Mouse (Mus musculus): Measurements from ENCODE around the gene Arhgef17. TPM values are rescaled to one million over a fixed set of nuclear protein-coding genes. Genes with fewer than 3 reads are reported as not detected.

The Arhgef17 gene
- polyA plus RNA-seq, 1 experiment from 2014 or later = 7.0 TPM

- H3K36me3 ChIP-seq = peaks cover 74% of the 10 kb centered on the region
- no peak overlapping the region for H3K9ac ChIP-seq
- no peaks in the 10 kb centered on the region for H3K27me3 ChIP-seq
- peaks cover 5% of the 10 kb centered on the region; the same call in 1 of the 2 replicates for H3K4me1 ChIP-seq (replicated peaks)
- H3K4me3 ChIP-seq = no peak overlapping the region
- H3K9me3 ChIP-seq = no peaks in the 10 kb centered on the region
- no peak overlapping the region for H3K4me2 ChIP-seq
- no peak for ATAC-seq (ENCODE audit: low read depth)
- 91% methylated on average over 4 of the region's 4 CpGs for WGBS
- no peak overlapping the region for H3K27ac ChIP-seq (replicated peaks)
Measured at GRCm38 (mm10) chr7:100881950-100882349, 50.0 kb downstream of the Arhgef17 start.

- H3K27me3 ChIP-seq = no peaks in the 10 kb centered on the region
- no peak for ATAC-seq (ENCODE audit: low read depth)
- H3K4me2 ChIP-seq = no peak overlapping the region
- H3K36me3 ChIP-seq = peaks cover 78% of the 10 kb centered on the region
- H3K9ac ChIP-seq = no peak overlapping the region
- H3K27ac ChIP-seq (replicated peaks) = no peak overlapping the region
- 89% methylated on average over 9 of the region's 9 CpGs for WGBS
- peaks cover 5% of the 10 kb centered on the region; the same call in 1 of the 2 replicates for H3K4me1 ChIP-seq (replicated peaks)
- no peaks in the 10 kb centered on the region for H3K9me3 ChIP-seq
- H3K4me3 ChIP-seq = no peak overlapping the region
Measured at GRCm38 (mm10) chr7:100881531-100881930, 50.4 kb downstream of the Arhgef17 start.

DNA sequence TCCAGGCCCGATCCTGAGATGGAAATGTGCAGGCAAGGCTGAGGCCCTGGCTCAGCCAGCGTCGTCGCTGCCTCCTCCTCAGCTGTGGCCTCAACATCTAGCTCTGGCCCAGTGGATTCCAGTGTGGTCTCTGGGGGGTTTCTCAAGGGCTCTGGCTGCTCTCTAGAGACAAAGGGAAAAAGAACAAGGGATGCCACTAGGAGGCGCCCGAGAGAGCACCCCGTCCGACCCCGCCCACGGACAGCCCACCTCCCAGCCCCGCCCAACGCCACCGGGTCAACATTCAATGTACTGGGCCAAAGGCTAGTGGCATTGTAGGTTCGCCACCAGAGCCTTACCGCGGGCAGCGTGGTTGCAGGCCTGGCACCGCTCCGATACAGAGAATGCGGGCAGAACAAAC lies 52.3 kb downstream of the Arhgef17 start:
- no peak overlapping the region for H3K9ac ChIP-seq
- WGBS = 15% methylated on average over 20 of the region's 20 CpGs
- H3K4me3 ChIP-seq = no peak overlapping the region
- H3K36me3 ChIP-seq = peaks cover 85% of the 10 kb centered on the region
- no peak for ATAC-seq (ENCODE audit: low read depth)
- peaks cover 5% of the 10 kb centered on the region; the same call in 1 of the 2 replicates for H3K4me1 ChIP-seq (replicated peaks)
- H3K4me2 ChIP-seq = peak overlapping the region; percentile 29
- H3K27me3 ChIP-seq = no peaks in the 10 kb centered on the region
- H3K9me3 ChIP-seq = no peaks in the 10 kb centered on the region
- no peak overlapping the region for H3K27ac ChIP-seq (replicated peaks)

- Histone ChIP-seq H3K27ac (replicated peaks) (no peak overlapping the region), H3K9me3 (no peaks in the 10 kb centered on the region), H3K4me2 (no peak overlapping the region), H3K9ac (no peak overlapping the region), H3K36me3 (peaks cover 85% of the 10 kb centered on the region), H3K4me3 (no peak overlapping the region), H3K27me3 (no peaks in the 10 kb centered on the region), H3K4me1 (replicated peaks) (peaks cover 5% of the 10 kb centered on the region; the same call in 1 of the 2 replicates)
- WGBS = 89% methylated on average over 9 of the region's 9 CpGs
- no peak for ATAC-seq (ENCODE audit: low read depth)
Measured at GRCm38 (mm10) chr7:100876771-100877170, 55.1 kb downstream of the Arhgef17 start.

GRCm38 (mm10) chr7:100876293-100876692 lies 55.6 kb downstream of the Arhgef17 start:
- Histone ChIP-seq H3K36me3 (peaks cover 80% of the 10 kb centered on the region), H3K4me1 (replicated peaks) (peaks cover 5% of the 10 kb centered on the region; the same call in 1 of the 2 replicates), H3K4me3 (no peak overlapping the region), H3K9ac (no peak overlapping the region), H3K9me3 (no peaks in the 10 kb centered on the region), H3K27ac (replicated peaks) (no peak overlapping the region), H3K4me2 (no peak overlapping the region), H3K27me3 (no peaks in the 10 kb centered on the region)
- ATAC-seq (ENCODE audit: low read depth) = no peak
- 96% methylated on average over 13 of the region's 13 CpGs for WGBS

DNA sequence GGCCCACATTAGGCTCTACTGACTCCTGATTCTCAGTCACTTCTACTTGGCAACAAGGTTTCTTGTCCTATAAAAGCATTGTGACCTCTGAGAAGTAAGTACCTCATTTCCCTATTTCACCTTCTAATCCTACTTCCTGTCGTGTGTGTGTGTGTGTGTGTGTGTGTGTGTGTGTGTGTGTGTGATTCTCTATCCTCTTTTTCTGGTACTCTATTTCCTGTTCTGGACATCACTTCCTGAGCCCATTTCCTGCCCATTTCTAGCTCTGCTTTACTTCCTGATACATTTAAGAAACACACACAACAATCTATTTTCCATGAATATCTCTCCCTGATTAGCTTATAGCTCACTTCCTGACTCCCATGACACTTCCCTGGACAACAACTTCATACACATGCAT lies 56.1 kb downstream of the Arhgef17 start:
- Histone ChIP-seq H3K9me3 (no peaks in the 10 kb centered on the region), H3K4me3 (no peak overlapping the region), H3K27ac (replicated peaks) (no peak overlapping the region), H3K4me1 (replicated peaks) (peaks cover 5% of the 10 kb centered on the region; the same call in 1 of the 2 replicates), H3K9ac (no peak overlapping the region), H3K36me3 (peaks cover 76% of the 10 kb centered on the region), H3K4me2 (no peak overlapping the region), H3K27me3 (no peaks in the 10 kb centered on the region)
- no peak for ATAC-seq (ENCODE audit: low read depth)
- WGBS = 87% methylated on average over 1 of the region's 1 CpGs

- Histone ChIP-seq H3K4me1 (replicated peaks) (no peaks in the 10 kb centered on the region), H3K27ac (replicated peaks) (no peak overlapping the region), H3K36me3 (peaks cover 59% of the 10 kb centered on the region), H3K9ac (no peak overlapping the region), H3K9me3 (no peaks in the 10 kb centered on the region), H3K27me3 (no peaks in the 10 kb centered on the region), H3K4me2 (no peak overlapping the region), H3K4me3 (no peak overlapping the region)
- ATAC-seq (ENCODE audit: low read depth) = no peak
- WGBS = 91% methylated on average over 13 of the region's 13 CpGs
Measured at GRCm38 (mm10) chr7:100873197-100873596, 58.7 kb downstream of the Arhgef17 start.

GRCm38 (mm10) chr7:100871892-100872291 lies 60.0 kb downstream of the Arhgef17 start:
- Histone ChIP-seq H3K27ac (replicated peaks) (no peak overlapping the region), H3K4me3 (no peak overlapping the region), H3K36me3 (peaks cover 46% of the 10 kb centered on the region), H3K9me3 (no peaks in the 10 kb centered on the region), H3K4me2 (no peak overlapping the region), H3K4me1 (replicated peaks) (no peaks in the 10 kb centered on the region), H3K9ac (no peak overlapping the region), H3K27me3 (no peaks in the 10 kb centered on the region)
- 83% methylated on average over 5 of the region's 5 CpGs for WGBS
- ATAC-seq (ENCODE audit: low read depth) = no peak

DNA sequence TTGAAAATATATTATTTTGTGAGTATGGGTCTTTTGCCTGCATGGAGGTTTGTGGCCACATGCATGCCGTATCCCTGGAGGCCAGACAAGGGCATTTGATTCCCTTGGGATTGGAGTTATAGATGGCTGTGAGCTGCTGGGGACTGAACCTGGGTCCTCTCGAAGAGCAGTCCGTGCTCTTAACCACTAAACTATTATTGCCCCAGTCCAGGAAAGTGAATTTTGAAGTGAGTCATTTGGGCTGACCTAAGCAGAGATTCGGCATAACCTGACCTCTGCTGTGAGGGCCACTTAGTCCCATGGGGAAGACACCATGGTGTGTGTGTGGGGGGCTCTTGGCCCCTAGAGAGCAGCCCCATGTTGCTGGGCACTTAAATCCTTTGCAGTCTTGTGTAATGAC lies 60.6 kb downstream of the Arhgef17 start:
- H3K4me1 ChIP-seq (replicated peaks) = no peaks in the 10 kb centered on the region
- H3K4me3 ChIP-seq = no peak overlapping the region
- ATAC-seq (ENCODE audit: low read depth) = no peak
- no peak overlapping the region for H3K9ac ChIP-seq
- H3K9me3 ChIP-seq = no peaks in the 10 kb centered on the region
- 87% methylated on average over 4 of the region's 4 CpGs for WGBS
- H3K27ac ChIP-seq (replicated peaks) = no peak overlapping the region
- H3K27me3 ChIP-seq = no peaks in the 10 kb centered on the region
- H3K36me3 ChIP-seq = peaks cover 40% of the 10 kb centered on the region
- no peak overlapping the region for H3K4me2 ChIP-seq

GRCm38 (mm10) chr7:100869877-100870629 lies 61.9 kb downstream of the Arhgef17 start:
- Histone ChIP-seq H3K9ac (no peak overlapping the region), H3K4me2 (no peak overlapping the region), H3K9me3 (no peaks in the 10 kb centered on the region), H3K27ac (replicated peaks) (no peak overlapping the region), H3K4me3 (no peak overlapping the region), H3K36me3 (peaks cover 29% of the 10 kb centered on the region), H3K27me3 (no peaks in the 10 kb centered on the region), H3K4me1 (replicated peaks) (no peaks in the 10 kb centered on the region)
- 89% methylated on average over 8 of the region's 8 CpGs for WGBS
- no peak for ATAC-seq (ENCODE audit: low read depth)

DNA sequence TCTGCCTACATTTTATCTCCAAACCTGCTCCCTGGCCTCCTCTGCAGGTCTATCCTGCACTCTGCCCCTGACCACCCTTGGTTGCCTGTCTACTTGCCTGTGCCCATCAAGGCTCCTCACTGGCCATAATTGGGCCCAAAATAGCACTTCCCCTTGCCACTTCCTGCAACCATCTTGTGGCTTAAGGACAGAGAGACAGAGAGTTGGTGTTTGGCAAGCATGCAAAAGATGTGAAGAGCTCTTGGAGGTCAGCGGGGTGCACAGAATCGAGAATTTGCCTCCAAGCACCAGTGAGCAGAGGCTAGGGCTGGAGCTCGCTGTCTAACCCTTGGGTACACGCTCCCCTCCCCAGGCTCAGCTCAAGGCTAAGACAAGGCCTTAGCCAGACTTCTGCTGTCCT lies 63.4 kb downstream of the Arhgef17 start:
- WGBS = 80% methylated on average over 4 of the region's 4 CpGs

GRCm38 (mm10) chr7:100867561-100867960 lies 64.3 kb downstream of the Arhgef17 start:
- WGBS = 57% methylated on average over 2 of the region's 2 CpGs
- Histone ChIP-seq H3K9me3 (no peaks in the 10 kb centered on the region), H3K4me3 (no peak overlapping the region), H3K27me3 (no peaks in the 10 kb centered on the region), H3K36me3 (peaks cover 5% of the 10 kb centered on the region), H3K9ac (no peak overlapping the region), H3K4me2 (no peak overlapping the region), H3K4me1 (replicated peaks) (peaks cover 3% of the 10 kb centered on the region), H3K27ac (replicated peaks) (no peak overlapping the region)
- no peak for ATAC-seq (ENCODE audit: low read depth)

More for the DNA sequence above, 63.4 kb downstream of the Arhgef17 start:
- no peak for ATAC-seq (ENCODE audit: low read depth)
- Histone ChIP-seq H3K4me1 (replicated peaks) (no peaks in the 10 kb centered on the region), H3K4me2 (no peak overlapping the region), H3K9me3 (no peaks in the 10 kb centered on the region), H3K9ac (no peak overlapping the region), H3K36me3 (peaks cover 15% of the 10 kb centered on the region), H3K4me3 (no peak overlapping the region), H3K27me3 (no peaks in the 10 kb centered on the region), H3K27ac (replicated peaks) (no peak overlapping the region)

- Histone ChIP-seq H3K27ac (replicated peaks) (no peak overlapping the region), H3K9ac (no peak overlapping the region), H3K9me3 (no peaks in the 10 kb centered on the region), H3K27me3 (no peaks in the 10 kb centered on the region), H3K4me3 (no peak overlapping the region), H3K4me2 (no peak overlapping the region), H3K4me1 (replicated peaks) (peaks cover 12% of the 10 kb centered on the region), H3K36me3 (no peaks in the 10 kb centered on the region)
- WGBS = 12% methylated on average over 3 of the region's 3 CpGs
- ATAC-seq (ENCODE audit: low read depth) = no peak
Measured at GRCm38 (mm10) chr7:100866675-100867074, 65.2 kb downstream of the Arhgef17 start.
